Mouse (Mus musculus): Measurements from ENCODE around the gene Nmnat2. TPM values are rescaled to one million over a fixed set of nuclear protein-coding genes. Genes with fewer than 3 reads are reported as not detected.
"Not testable (repeated sequence)": the region's sequence is repeated elsewhere in the genome, so short reads cannot be mapped to it uniquely, and the experiment has no call there.

Nmnat2 gene
- polyA plus RNA-seq, 1 experiment from 2014 or later: 38.8 TPM

GRCm38 (mm10) chr1:153071563-153071962, 116.8 kb downstream of the Nmnat2 start:
- peaks cover 29% of the 10 kb centered on the region for H3K27me3 ChIP-seq
- no peak for ATAC-seq

GRCm38 (mm10) chr1:153071995-153072394, 117.2 kb downstream of the Nmnat2 start:
- Histone ChIP-seq H3K4me1 (peaks cover 41% of the 10 kb centered on the region), H3K4me2 (no peak overlapping the region), H3K27me3 (peaks cover 32% of the 10 kb centered on the region), H3K9ac (no peak overlapping the region), H3K27ac (no peak overlapping the region), H3K36me3 (ENCODE audit: poor library complexity, severe bottlenecking) (no peaks in the 10 kb centered on the region; the same call in 1 of the 2 replicates), H3K4me3 (no peak overlapping the region), H3K9me3 (replicated peaks) (no peaks in the 10 kb centered on the region; the same call in 1 of the 2 replicates)
- 36% methylated on average over 12 of the region's 12 CpGs for WGBS
- ATAC-seq: no peak

More at GRCm38 (mm10) chr1:153071563-153071962, 116.8 kb downstream of the Nmnat2 start:
- H3K4me3 ChIP-seq: no peak overlapping the region
- H3K4me1 ChIP-seq: peaks cover 41% of the 10 kb centered on the region
- H3K9me3 ChIP-seq (replicated peaks): no peaks in the 10 kb centered on the region; the same call in 1 of the 2 replicates
- H3K36me3 ChIP-seq (ENCODE audit: poor library complexity, severe bottlenecking): no peaks in the 10 kb centered on the region
- no peak overlapping the region for H3K27ac ChIP-seq
- 46% methylated on average over 15 of the region's 16 CpGs for WGBS
- no peak overlapping the region for H3K4me2 ChIP-seq
- H3K9ac ChIP-seq: no peak overlapping the region

- H3K4me2 ChIP-seq: peak overlapping the region; percentile 33; the same call in 1 of the 2 replicates
- WGBS: 28% methylated on average over 10 of the region's 10 CpGs
- H3K27ac ChIP-seq: no peak overlapping the region
- no peak overlapping the region for H3K9ac ChIP-seq
- H3K4me1 ChIP-seq: peaks cover 41% of the 10 kb centered on the region
- H3K9me3 ChIP-seq (replicated peaks): no peaks in the 10 kb centered on the region; the same call in 1 of the 2 replicates
- H3K27me3 ChIP-seq: peaks cover 34% of the 10 kb centered on the region
- no peak overlapping the region for H3K4me3 ChIP-seq
- no peaks in the 10 kb centered on the region; the same call in 1 of the 2 replicates for H3K36me3 ChIP-seq (ENCODE audit: poor library complexity, severe bottlenecking)
- no peak for ATAC-seq
Measured at GRCm38 (mm10) chr1:153072711-153073110, 117.9 kb downstream of the Nmnat2 start.

- no peak overlapping the region; the same call in 1 of the 2 replicates for H3K27ac ChIP-seq
- no peaks in the 10 kb centered on the region for H3K9me3 ChIP-seq (replicated peaks)
- peaks cover 34% of the 10 kb centered on the region for H3K27me3 ChIP-seq
- WGBS: 1% methylated on average over 9 of the region's 9 CpGs
- no peak overlapping the region for H3K4me3 ChIP-seq
- H3K9ac ChIP-seq: no peak overlapping the region
- H3K36me3 ChIP-seq (ENCODE audit: poor library complexity, severe bottlenecking): no peaks in the 10 kb centered on the region; the same call in 1 of the 2 replicates
- H3K4me2 ChIP-seq: peak overlapping the region; percentile 33
- no peak for ATAC-seq
- peaks cover 41% of the 10 kb centered on the region for H3K4me1 ChIP-seq
Measured at GRCm38 (mm10) chr1:153073441-153073840, 118.6 kb downstream of the Nmnat2 start.

- Histone ChIP-seq H3K9me3 (replicated peaks) (no peaks in the 10 kb centered on the region), H3K27me3 (peaks cover 34% of the 10 kb centered on the region), H3K36me3 (ENCODE audit: poor library complexity, severe bottlenecking) (no peaks in the 10 kb centered on the region; the same call in 1 of the 2 replicates), H3K4me3 (no peak overlapping the region), H3K4me1 (peaks cover 41% of the 10 kb centered on the region), H3K27ac (peak overlapping the region; percentile 54), H3K4me2 (no peak overlapping the region), H3K9ac (no peak overlapping the region)
- WGBS: 33% methylated on average over 3 of the region's 3 CpGs
- ATAC-seq: peak; percentile 72
Measured at GRCm38 (mm10) chr1:153075087-153075736, 120.4 kb downstream of the Nmnat2 start.

GRCm38 (mm10) chr1:153075955-153076354, 121.2 kb downstream of the Nmnat2 start:
- WGBS: 52% methylated on average over 6 of the region's 6 CpGs
- ATAC-seq: no peak

GRCm38 (mm10) chr1:153083233-153083632, 128.4 kb downstream of the Nmnat2 start:
- H3K9ac ChIP-seq; H3K4me2 ChIP-seq; ATAC-seq; H3K9me3 ChIP-seq (replicated peaks); H3K4me3 ChIP-seq; H3K4me1 ChIP-seq; H3K27ac ChIP-seq; H3K27me3 ChIP-seq: not testable (repeated sequence)
- WGBS: 85% methylated on average over 10 of the region's 14 CpGs
- H3K36me3 ChIP-seq (ENCODE audit: poor library complexity, severe bottlenecking): peaks cover 16% of the 10 kb centered on the region

More at GRCm38 (mm10) chr1:153075955-153076354, 121.2 kb downstream of the Nmnat2 start:
- Histone ChIP-seq H3K9ac (no peak overlapping the region), H3K9me3 (replicated peaks) (no peaks in the 10 kb centered on the region), H3K4me1 (peaks cover 41% of the 10 kb centered on the region), H3K27ac (peak overlapping the region; percentile 10; the same call in 1 of the 2 replicates), H3K4me2 (no peak overlapping the region), H3K27me3 (peaks cover 32% of the 10 kb centered on the region), H3K36me3 (ENCODE audit: poor library complexity, severe bottlenecking) (no peaks in the 10 kb centered on the region; the same call in 1 of the 2 replicates), H3K4me3 (no peak overlapping the region)

- Histone ChIP-seq H3K27me3 (no peaks in the 10 kb centered on the region), H3K36me3 (ENCODE audit: poor library complexity, severe bottlenecking) (peaks cover 16% of the 10 kb centered on the region), H3K4me2 (no peak overlapping the region), H3K9ac (no peak overlapping the region), H3K27ac (no peak overlapping the region), H3K4me1 (0 out of 2 replicates have a peak, but pooled peaks cover 5% of the 10 kb centered on the region), H3K4me3 (no peak overlapping the region), H3K9me3 (replicated peaks) (no peaks in the 10 kb centered on the region)
- WGBS: 61% methylated on average over 6 of the region's 6 CpGs
- ATAC-seq: peak; percentile 45; the same call in 1 of the 2 replicates
Measured at GRCm38 (mm10) chr1:153084191-153084590, 129.4 kb downstream of the Nmnat2 start.

GRCm38 (mm10) chr1:153085198-153085597, 130.4 kb downstream of the Nmnat2 start:
- no peak overlapping the region for H3K9ac ChIP-seq
- H3K36me3 ChIP-seq (ENCODE audit: poor library complexity, severe bottlenecking): peaks cover 18% of the 10 kb centered on the region
- no peak for ATAC-seq
- H3K4me2 ChIP-seq: no peak overlapping the region
- WGBS: 86% methylated on average over 5 of the region's 5 CpGs
- H3K4me1 ChIP-seq: 0 out of 2 replicates have a peak, but pooled peaks cover 5% of the 10 kb centered on the region
- no peak overlapping the region for H3K27ac ChIP-seq
- H3K27me3 ChIP-seq: no peaks in the 10 kb centered on the region
- H3K9me3 ChIP-seq (replicated peaks): no peaks in the 10 kb centered on the region
- H3K4me3 ChIP-seq: no peak overlapping the region

- H3K36me3 ChIP-seq (ENCODE audit: poor library complexity, severe bottlenecking): peaks cover 18% of the 10 kb centered on the region
- H3K4me1 ChIP-seq: 0 out of 2 replicates have a peak, but pooled peaks cover 5% of the 10 kb centered on the region
- H3K4me3 ChIP-seq: no peak overlapping the region
- H3K27me3 ChIP-seq: no peaks in the 10 kb centered on the region
- H3K9me3 ChIP-seq (replicated peaks): no peaks in the 10 kb centered on the region
- 84% methylated on average over 5 of the region's 5 CpGs for WGBS
- no peak overlapping the region for H3K27ac ChIP-seq
- ATAC-seq: no peak
- H3K9ac ChIP-seq: no peak overlapping the region
- H3K4me2 ChIP-seq: no peak overlapping the region
Measured at GRCm38 (mm10) chr1:153087771-153088170, 133.0 kb downstream of the Nmnat2 start.

- H3K9ac ChIP-seq: no peak overlapping the region
- H3K27me3 ChIP-seq: no peaks in the 10 kb centered on the region
- no peak for ATAC-seq
- H3K4me3 ChIP-seq: no peak overlapping the region
- H3K9me3 ChIP-seq (replicated peaks): no peaks in the 10 kb centered on the region
- H3K4me1 ChIP-seq: peaks cover 9% of the 10 kb centered on the region
- 86% methylated on average over 2 of the region's 2 CpGs for WGBS
- H3K27ac ChIP-seq: no peak overlapping the region
- H3K4me2 ChIP-seq: no peak overlapping the region
- H3K36me3 ChIP-seq (ENCODE audit: poor library complexity, severe bottlenecking): 0 out of 2 replicates have a peak, but pooled peaks cover 11% of the 10 kb centered on the region
Measured at GRCm38 (mm10) chr1:153090081-153090480, 135.3 kb downstream of the Nmnat2 start.

- Histone ChIP-seq H3K27me3 (0 out of 2 replicates have a peak, but pooled peaks cover 2% of the 10 kb centered on the region), H3K9me3 (replicated peaks) (no peaks in the 10 kb centered on the region), H3K27ac (no peak overlapping the region), H3K4me3 (no peak overlapping the region), H3K4me2 (no peak overlapping the region), H3K36me3 (ENCODE audit: poor library complexity, severe bottlenecking) (0 out of 2 replicates have a peak, but pooled peaks cover 8% of the 10 kb centered on the region), H3K4me1 (peaks cover 9% of the 10 kb centered on the region), H3K9ac (no peak overlapping the region)
- ATAC-seq: no peak
- WGBS: 83% methylated on average over 4 of the region's 4 CpGs
Measured at GRCm38 (mm10) chr1:153090807-153091206, 136.0 kb downstream of the Nmnat2 start.

All from forebrain, embryonic 13.5 days (tissue).